Mouse (Mus musculus): ENCODE results near the gene Nsdhl.

GRCm38 (mm10) chrX:72961511-72961910, 43.2 kb downstream of the Nsdhl start:
- TF ChIP-seq POLR2A (IDR thresholded peaks at IDR 0.05; ENCODE audit: borderline replicate concordance, extremely low read depth, insufficient read depth, insufficient read length, poor library complexity, severe bottlenecking) = no peak
- no peak for TF ChIP-seq CTCF (IDR thresholded peaks at IDR 0.05; ENCODE audit: borderline replicate concordance, extremely low read depth, insufficient read depth, insufficient read length)
